8 mouse cellular contexts compared by ENCODE assay signal in the genomic region with DNA sequence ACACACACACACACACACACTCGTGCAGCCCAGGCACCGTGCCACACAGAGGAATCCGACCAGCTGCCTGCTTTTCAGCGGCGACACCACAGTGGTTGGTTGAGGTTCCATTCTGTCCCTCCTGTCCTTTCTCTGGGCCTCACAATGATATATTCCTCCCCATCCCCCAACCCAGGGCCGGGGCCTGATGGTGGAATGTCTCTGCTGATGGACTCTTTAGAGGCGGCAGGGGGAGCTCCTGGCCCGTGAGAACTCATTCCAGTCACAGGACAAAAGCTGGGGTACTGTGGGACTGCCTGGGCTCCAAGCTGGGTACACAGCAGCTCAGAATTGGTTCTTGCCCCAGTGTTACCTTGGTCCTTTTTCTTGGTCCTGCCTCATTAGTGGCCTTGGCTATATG.
DNase-seq lines count a peak whose midpoint lies in the region.

No protein-coding gene starts in this region.

- WGBS in embryonic facial prominence, embryonic 10.5 days = 2% methylated on average over 8 of the region's 8 CpGs

- H3K36me3 ChIP-seq in embryonic facial prominence, embryonic 10.5 days (replicated peaks) = no peaks in the 10 kb centered on the region

- H3K4me1 ChIP-seq in embryonic facial prominence, embryonic 10.5 days = peaks cover 57% of the 10 kb centered on the region

- intact Hi-C loops in heart, postnatal 10 days (cut with DNase I) = loop anchor here (1.0 to 5.0 kb wide), 2 partner anchors 382 to 573 kb away; a partner anchor contains a TSS

- peaks cover 28% of the 10 kb centered on the region for H3K27me3 ChIP-seq in embryonic facial prominence, embryonic 10.5 days (replicated peaks; ENCODE audit: low read depth, poor library complexity, severe bottlenecking)

- peak overlapping the region; percentile 41; the same call in 1 of the 2 replicates for H3K27ac ChIP-seq in embryonic facial prominence, embryonic 10.5 days (replicated peaks)

- no peaks in the 10 kb centered on the region for H3K9me3 ChIP-seq in embryonic facial prominence, embryonic 10.5 days

- peak; percentile 22 for DNase-seq in gastrocnemius, adult 18-20 months (ENCODE audit: low spot score)
- no peak for DNase-seq in gastrocnemius, adult 8-10 months (ENCODE audit: low spot score in 2 of 2)
- peak; percentile 69 for DNase-seq in adrenal gland, adult 2 months
- peak; percentile 77 for DNase-seq in embryonic facial prominence, embryonic 10.5 days (ENCODE audit: low spot score)
- peak; percentile 66 to 77 for DNase-seq in heart, postnatal 10 days
- DNase-seq in kidney, postnatal 25 days = peak; percentile 50 to 62
- DNase-seq in lung, postnatal 25 days (ENCODE audit: low spot score) = peak; percentile 72
- DNase-seq in right cerebral cortex, postnatal 10 days (ENCODE audit: low spot score in 2 of 2) = peak; percentile 83 to 87

- H3K4me3 ChIP-seq in embryonic facial prominence, embryonic 10.5 days = no peak overlapping the region

Comparison
In these comparisons a context has a peak if more than half of its experiments do, and no peak if none do; other contexts are left out.
1. DNase-seq: peak in gastrocnemius, adult 18-20 months (single experiment), adrenal gland, adult 2 months (single experiment), embryonic facial prominence, embryonic 10.5 days (single experiment), heart, postnatal 10 days (2 of 2), kidney, postnatal 25 days (2 of 2), lung, postnatal 25 days (single experiment) and right cerebral cortex, postnatal 10 days (2 of 2); none in gastrocnemius, adult 8-10 months (0 of 2).